Mouse (Mus musculus) thymus, adult 18-20 months (tissue): ENCODE measurements around the gene Vps45.
"Not testable (repeated sequence)": the region's sequence is repeated elsewhere in the genome, so short reads cannot be mapped to it uniquely, and the experiment has no call there.

Experiments
- DNase-seq, 2 experiments: peaks; one replicate each; pipeline ENCODE4 v3.0.0; 2022; ENCODE audit warnings: mixed read lengths in 2 of 2

The Vps45 gene

GRCm38 (mm10) chr3:95970661-95971060 is 87.6 kb downstream of the Vps45 start:
- not testable (repeated sequence) for DNase-seq

- no peak for DNase-seq
These were observed 89.0 kb downstream of the Vps45 start for GRCm38 (mm10) chr3:95969277-95969676.

- no peak for DNase-seq
These were observed 92.5 kb downstream of the Vps45 start for GRCm38 (mm10) chr3:95965518-95966451.

GRCm38 (mm10) chr3:95963681-95964080 is 94.6 kb downstream of the Vps45 start:
- DNase-seq = no peak

- no peak for DNase-seq
These were observed 95.0 kb downstream of the Vps45 start for GRCm38 (mm10) chr3:95963230-95963629.

GRCm38 (mm10) chr3:95962182-95962581 is 96.1 kb downstream of the Vps45 start:
- not testable (repeated sequence) for DNase-seq

GRCm38 (mm10) chr3:95959807-95960206 is 98.5 kb downstream of the Vps45 start:
- DNase-seq = no peak

GRCm38 (mm10) chr3:95959082-95959481 is 99.2 kb downstream of the Vps45 start:
- no peak for DNase-seq

- DNase-seq = no peak
These were observed 100.7 kb downstream of the Vps45 start for GRCm38 (mm10) chr3:95957359-95958148.

GRCm38 (mm10) chr3:95955318-95955717 is 102.9 kb downstream of the Vps45 start:
- no peak for DNase-seq

GRCm38 (mm10) chr3:95954648-95955173 is 103.6 kb downstream of the Vps45 start:
- not testable (repeated sequence) for DNase-seq

GRCm38 (mm10) chr3:95953522-95953921 is 104.7 kb downstream of the Vps45 start:
- DNase-seq = no peak

- no peak for DNase-seq
These were observed 105.2 kb downstream of the Vps45 start for GRCm38 (mm10) chr3:95953023-95953422.

GRCm38 (mm10) chr3:95951566-95951965 is 106.7 kb downstream of the Vps45 start:
- not testable (repeated sequence) for DNase-seq

- DNase-seq = peak; percentile 75 to 82
These were observed 107.3 kb downstream of the Vps45 start for GRCm38 (mm10) chr3:95950763-95951551.
